Mouse (Mus musculus): ENCODE data around the gene Olfr739. TPM values are rescaled to one million over a fixed set of nuclear protein-coding genes. Genes with fewer than 3 reads are reported as not detected.

The Olfr739 gene
- polyA plus RNA-seq (2012; rRNA removed) (not detected in 2 replicates), polyA plus RNA-seq (2014; fragmentation: Nextera tagmentation; extraction: Ambion mirVana) (not detected in 2 replicates)

- 42% methylated on average over 2 of the region's 2 CpGs for WGBS (ENCODE audit: insufficient replicate concordance)
- ATAC-seq (ENCODE audit: insufficient read depth) (no peak), DNase-seq (ENCODE audit: low read depth in 3 of 3, low spot score in 3 of 3) (no peak)
- Histone ChIP-seq H3K4me2 (ENCODE audit: low read depth) (no peak within 1 kb of the TSS), H3K27ac (no peak within 1 kb of the TSS), H3K4me3 (ENCODE audit: insufficient read depth in 1 of 2, low read depth in 2 of 2, low read length in 2 of 2) (no peak within 1 kb of the TSS), H3K36me3 (replicated peaks; ENCODE audit: control insufficient read depth, insufficient read depth, low read depth) (no peaks in the 10 kb centered on the region), H3K9ac (replicated peaks) (no peak within 1 kb of the TSS), H3K9me3 (ENCODE audit: control insufficient read depth, low read length) (no peaks in the 10 kb centered on the region), H3K4me1 (replicated peaks; ENCODE audit: control insufficient read depth in 2 of 2, insufficient read depth in 2 of 2, low read length in 1 of 2) (no peaks in the 10 kb centered on the region), H3K27me3 (ENCODE audit: control insufficient read depth, insufficient read depth, low read length) (no peaks in the 10 kb centered on the region)
- TF ChIP-seq EP300 (IDR thresholded peaks at IDR 0.05; ENCODE audit: low read depth): no peak
- no peak for TF ChIP-seq CTCF (IDR thresholded peaks at IDR 0.05; ENCODE audit: low read depth)
Measured at GRCm38 (mm10) chr14:50418326-50418725, at the start of gene Olfr739. TSS of gene Olfr739 (plus strand) at chr14:50418626.

- Histone ChIP-seq H3K36me3 (replicated peaks; ENCODE audit: control insufficient read depth, insufficient read depth, low read depth) (no peaks in the 10 kb centered on the region), H3K27me3 (ENCODE audit: control insufficient read depth, insufficient read depth, low read length) (no peaks in the 10 kb centered on the region), H3K4me2 (ENCODE audit: low read depth) (no peak within 1 kb of the TSS), H3K4me1 (replicated peaks; ENCODE audit: control insufficient read depth in 2 of 2, insufficient read depth in 2 of 2, low read length in 1 of 2) (no peaks in the 10 kb centered on the region), H3K27ac (no peak within 1 kb of the TSS), H3K9ac (replicated peaks) (no peak within 1 kb of the TSS), H3K9me3 (ENCODE audit: control insufficient read depth, low read length) (no peaks in the 10 kb centered on the region), H3K4me3 (ENCODE audit: insufficient read depth in 1 of 2, low read depth in 2 of 2, low read length in 2 of 2) (no peak within 1 kb of the TSS)
- TF ChIP-seq CTCF (IDR thresholded peaks at IDR 0.05; ENCODE audit: low read depth) (no peak), EP300 (IDR thresholded peaks at IDR 0.05; ENCODE audit: low read depth) (no peak)
- 60% methylated on average over 2 of the region's 2 CpGs for WGBS (ENCODE audit: insufficient replicate concordance)
- ATAC-seq (ENCODE audit: insufficient read depth) (no peak), DNase-seq (ENCODE audit: low read depth in 3 of 3, low spot score in 3 of 3) (no peak)
Measured at GRCm38 (mm10) chr14:50380863-50381262, 37.6 kb upstream of the Olfr739 start, which contains the start of gene Olfr736. TSS of gene Olfr736 (plus strand) at chr14:50381163.

GRCm38 (mm10) chr14:50407268-50407667 is 11.2 kb upstream of the Olfr739 start, which contains the start of gene Olfr738:
TSS of gene Olfr738 (plus strand) at chr14:50407568.
- H3K27ac ChIP-seq: no peak within 1 kb of the TSS
- H3K9ac ChIP-seq (replicated peaks): no peak within 1 kb of the TSS
- DNase-seq (ENCODE audit: low read depth in 3 of 3, low spot score in 3 of 3) (no peak), ATAC-seq (ENCODE audit: insufficient read depth) (no peak)
- no peaks in the 10 kb centered on the region for H3K36me3 ChIP-seq (replicated peaks; ENCODE audit: control insufficient read depth, insufficient read depth, low read depth)
- H3K4me2 ChIP-seq (ENCODE audit: low read depth): no peak within 1 kb of the TSS
- TF ChIP-seq EP300 (IDR thresholded peaks at IDR 0.05; ENCODE audit: low read depth) (no peak), CTCF (IDR thresholded peaks at IDR 0.05; ENCODE audit: low read depth) (no peak)
- no peaks in the 10 kb centered on the region for H3K4me1 ChIP-seq (replicated peaks; ENCODE audit: control insufficient read depth in 2 of 2, insufficient read depth in 2 of 2, low read length in 1 of 2)
- H3K27me3 ChIP-seq (ENCODE audit: control insufficient read depth, insufficient read depth, low read length): no peaks in the 10 kb centered on the region
- H3K9me3 ChIP-seq (ENCODE audit: control insufficient read depth, low read length): no peaks in the 10 kb centered on the region
- no peak within 1 kb of the TSS for H3K4me3 ChIP-seq (ENCODE audit: insufficient read depth in 1 of 2, low read depth in 2 of 2, low read length in 2 of 2)
- 78% methylated on average over 1 of the region's 1 CpGs for WGBS (ENCODE audit: insufficient replicate concordance)

GRCm38 (mm10) chr14:50445245-50445644 is 26.8 kb downstream of the Olfr739 start, which contains the start of gene Olfr740:
TSS of gene Olfr740 (plus strand) at chr14:50445545.
- TF ChIP-seq CTCF (IDR thresholded peaks at IDR 0.05; ENCODE audit: low read depth): no peak
- H3K9ac ChIP-seq (replicated peaks): no peak within 1 kb of the TSS
- H3K4me1 ChIP-seq (replicated peaks; ENCODE audit: control insufficient read depth in 2 of 2, insufficient read depth in 2 of 2, low read length in 1 of 2): no peaks in the 10 kb centered on the region
- no peaks in the 10 kb centered on the region for H3K36me3 ChIP-seq (replicated peaks; ENCODE audit: control insufficient read depth, insufficient read depth, low read depth)
- H3K4me3 ChIP-seq (ENCODE audit: insufficient read depth in 1 of 2, low read depth in 2 of 2, low read length in 2 of 2): no peak within 1 kb of the TSS
- no peaks in the 10 kb centered on the region for H3K9me3 ChIP-seq (ENCODE audit: control insufficient read depth, low read length)
- H3K27me3 ChIP-seq (ENCODE audit: control insufficient read depth, insufficient read depth, low read length): no peaks in the 10 kb centered on the region
- DNase-seq (ENCODE audit: low read depth in 3 of 3, low spot score in 3 of 3) (no peak), ATAC-seq (ENCODE audit: insufficient read depth) (no peak)
- H3K4me2 ChIP-seq (ENCODE audit: low read depth): no peak within 1 kb of the TSS
- H3K27ac ChIP-seq: no peak within 1 kb of the TSS
- 47% methylated on average over 3 of the region's 3 CpGs for WGBS (ENCODE audit: insufficient replicate concordance)

- H3K4me3 ChIP-seq (ENCODE audit: insufficient read depth in 1 of 2, low read depth in 2 of 2, low read length in 2 of 2): no peak within 1 kb of the TSS
- no peak for DNase-seq (ENCODE audit: low read depth in 3 of 3, low spot score in 3 of 3)
- H3K4me1 ChIP-seq (replicated peaks; ENCODE audit: control insufficient read depth in 2 of 2, insufficient read depth in 2 of 2, low read length in 1 of 2): no peaks in the 10 kb centered on the region
- ATAC-seq (ENCODE audit: insufficient read depth): no peak
- no peak for TF ChIP-seq CTCF (IDR thresholded peaks at IDR 0.05; ENCODE audit: low read depth)
- TF ChIP-seq EP300 (IDR thresholded peaks at IDR 0.05; ENCODE audit: low read depth): no peak
- no peak within 1 kb of the TSS for H3K4me2 ChIP-seq (ENCODE audit: low read depth)
- H3K27ac ChIP-seq: no peak within 1 kb of the TSS
- no peaks in the 10 kb centered on the region for H3K36me3 ChIP-seq (replicated peaks; ENCODE audit: control insufficient read depth, insufficient read depth, low read depth)
- H3K9me3 ChIP-seq (ENCODE audit: control insufficient read depth, low read length): no peaks in the 10 kb centered on the region
- H3K9ac ChIP-seq (replicated peaks): no peak within 1 kb of the TSS
- no peaks in the 10 kb centered on the region for H3K27me3 ChIP-seq (ENCODE audit: control insufficient read depth, insufficient read depth, low read length)
- 55% methylated on average over 2 of the region's 2 CpGs for WGBS (ENCODE audit: insufficient replicate concordance)
Measured at GRCm38 (mm10) chr14:50472438-50472837, 54.0 kb downstream of the Olfr739 start, which contains the start of gene Olfr741. TSS of gene Olfr741 (plus strand) at chr14:50472738.

Other genes with a start within 250 kb of the Olfr739 start
- gene Olfr730, start 230.4 kb upstream of the Olfr739 start, polyA plus RNA-seq (2012; rRNA removed): not detected in 2 replicates
- not detected in 2 replicates for gene Olfr730, start 230.4 kb upstream of the Olfr739 start, polyA plus RNA-seq (2014; fragmentation: Nextera tagmentation; extraction: Ambion mirVana)
- not detected in 2 replicates for gene Olfr731, start 176.8 kb upstream of the Olfr739 start, polyA plus RNA-seq (2012; rRNA removed)
- gene Olfr731, start 176.8 kb upstream of the Olfr739 start, polyA plus RNA-seq (2014; fragmentation: Nextera tagmentation; extraction: Ambion mirVana): not detected in 2 replicates
- gene Olfr732, start 134.4 kb upstream of the Olfr739 start, polyA plus RNA-seq (2012; rRNA removed): not detected in 2 replicates
- not detected in 2 replicates for gene Olfr732, start 134.4 kb upstream of the Olfr739 start, polyA plus RNA-seq (2014; fragmentation: Nextera tagmentation; extraction: Ambion mirVana)
- not detected in 2 replicates for gene Olfr733, start 117.1 kb upstream of the Olfr739 start, polyA plus RNA-seq (2012; rRNA removed)
- not detected in 2 replicates for gene Olfr733, start 117.1 kb upstream of the Olfr739 start, polyA plus RNA-seq (2014; fragmentation: Nextera tagmentation; extraction: Ambion mirVana)
- gene Olfr734, start 91.9 kb upstream of the Olfr739 start, polyA plus RNA-seq (2012; rRNA removed): not detected in 2 replicates
- gene Olfr734, start 91.9 kb upstream of the Olfr739 start, polyA plus RNA-seq (2014; fragmentation: Nextera tagmentation; extraction: Ambion mirVana): not detected in 2 replicates
- gene Olfr735, start 69.8 kb upstream of the Olfr739 start, polyA plus RNA-seq (2012; rRNA removed): not detected in 2 replicates
- gene Olfr735, start 69.8 kb upstream of the Olfr739 start, polyA plus RNA-seq (2014; fragmentation: Nextera tagmentation; extraction: Ambion mirVana): not detected in 2 replicates
- gene Tlr11, start 60.7 kb upstream of the Olfr739 start, polyA plus RNA-seq (2012; rRNA removed): 0.04 TPM in 2 replicates
- 0.05 TPM in 1 of 2 replicates, not detected in the other for gene Tlr11, start 60.7 kb upstream of the Olfr739 start, polyA plus RNA-seq (2014; fragmentation: Nextera tagmentation; extraction: Ambion mirVana)
- gene Olfr736, start 37.5 kb upstream of the Olfr739 start, polyA plus RNA-seq (2012; rRNA removed): not detected in 2 replicates
- gene Olfr736, start 37.5 kb upstream of the Olfr739 start, polyA plus RNA-seq (2014; fragmentation: Nextera tagmentation; extraction: Ambion mirVana): not detected in 2 replicates
- gene Olfr738, start 11.1 kb upstream of the Olfr739 start, polyA plus RNA-seq (2012; rRNA removed): not detected in 2 replicates
- gene Olfr738, start 11.1 kb upstream of the Olfr739 start, polyA plus RNA-seq (2014; fragmentation: Nextera tagmentation; extraction: Ambion mirVana): not detected in 2 replicates
- not detected in 2 replicates for gene Olfr740, start 26.9 kb downstream of the Olfr739 start, polyA plus RNA-seq (2012; rRNA removed)
- gene Olfr740, start 26.9 kb downstream of the Olfr739 start, polyA plus RNA-seq (2014; fragmentation: Nextera tagmentation; extraction: Ambion mirVana): not detected in 2 replicates
- not detected in 2 replicates for gene Olfr741, start 54.1 kb downstream of the Olfr739 start, polyA plus RNA-seq (2012; rRNA removed)
- not detected in 2 replicates for gene Olfr741, start 54.1 kb downstream of the Olfr739 start, polyA plus RNA-seq (2014; fragmentation: Nextera tagmentation; extraction: Ambion mirVana)
- gene Olfr742, start 85.0 kb downstream of the Olfr739 start, polyA plus RNA-seq (2012; rRNA removed): not detected in 2 replicates
- not detected in 2 replicates for gene Olfr742, start 85.0 kb downstream of the Olfr739 start, polyA plus RNA-seq (2014; fragmentation: Nextera tagmentation; extraction: Ambion mirVana)
- gene Olfr743, start 103.2 kb downstream of the Olfr739 start, polyA plus RNA-seq (2012; rRNA removed): not detected in 2 replicates
- not detected in 2 replicates for gene Olfr743, start 103.2 kb downstream of the Olfr739 start, polyA plus RNA-seq (2014; fragmentation: Nextera tagmentation; extraction: Ambion mirVana)
- not detected in 2 replicates for gene Olfr744, start 196.3 kb downstream of the Olfr739 start, polyA plus RNA-seq (2012; rRNA removed)
- not detected in 2 replicates for gene Olfr744, start 196.3 kb downstream of the Olfr739 start, polyA plus RNA-seq (2014; fragmentation: Nextera tagmentation; extraction: Ambion mirVana)
- gene Olfr745, start 220.8 kb downstream of the Olfr739 start, polyA plus RNA-seq (2012; rRNA removed): not detected in 2 replicates
- gene Olfr745, start 220.8 kb downstream of the Olfr739 start, polyA plus RNA-seq (2014; fragmentation: Nextera tagmentation; extraction: Ambion mirVana): not detected in 2 replicates
- not detected in 2 replicates for gene Olfr746, start 228.5 kb downstream of the Olfr739 start, polyA plus RNA-seq (2012; rRNA removed)
- not detected in 2 replicates for gene Olfr746, start 228.5 kb downstream of the Olfr739 start, polyA plus RNA-seq (2014; fragmentation: Nextera tagmentation; extraction: Ambion mirVana)

Measured in liver, embryonic 14.5 days (tissue).